Mouse (Mus musculus) heart, adult 8-10 months (tissue): ENCODE results near the gene Fbxw19. TPM values are rescaled to one million over a fixed set of nuclear protein-coding genes. Genes with fewer than 3 reads are reported as not detected.
"Not testable (repeated sequence)": the region's sequence is repeated elsewhere in the genome, so short reads cannot be mapped to it uniquely, and the experiment has no call there.

Source experiments
- DNase-seq: peaks from one replicate; pipeline ENCODE4 v3.0.0; 2022; ENCODE audit warnings: low spot score
- total RNA-seq, 4 experiments: library from RNA; stranded (reverse); gene quantifications; 2 replicates each; pipeline ENCODE4 v1.2.4; 2022

The Fbxw19 gene
- total RNA-seq, result not detected

DNA sequence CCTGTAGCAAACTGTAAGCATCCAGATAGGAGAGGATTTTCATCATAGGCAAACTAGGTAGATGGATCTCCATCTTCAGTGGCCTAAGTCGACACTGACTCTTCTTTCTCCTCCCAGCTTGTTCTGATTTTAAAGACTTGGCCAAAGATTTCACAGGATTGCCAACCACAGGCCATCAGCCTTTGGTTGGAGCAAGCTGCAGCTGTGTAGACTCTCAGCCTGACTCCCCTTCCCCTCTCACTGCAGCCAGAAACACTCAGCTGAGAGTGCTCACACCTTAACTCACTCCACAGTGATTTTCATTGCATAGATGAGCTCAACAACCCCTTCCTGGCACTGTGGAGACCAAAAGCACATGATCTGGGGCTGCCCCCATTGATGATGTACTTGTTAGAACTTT, at the start of gene Fbxw19:
Gene Fbxw19, minus strand, starts transcription at position 101 of the 400 bp plus-strand sequence.
- not testable (repeated sequence) for DNase-seq

DNA sequence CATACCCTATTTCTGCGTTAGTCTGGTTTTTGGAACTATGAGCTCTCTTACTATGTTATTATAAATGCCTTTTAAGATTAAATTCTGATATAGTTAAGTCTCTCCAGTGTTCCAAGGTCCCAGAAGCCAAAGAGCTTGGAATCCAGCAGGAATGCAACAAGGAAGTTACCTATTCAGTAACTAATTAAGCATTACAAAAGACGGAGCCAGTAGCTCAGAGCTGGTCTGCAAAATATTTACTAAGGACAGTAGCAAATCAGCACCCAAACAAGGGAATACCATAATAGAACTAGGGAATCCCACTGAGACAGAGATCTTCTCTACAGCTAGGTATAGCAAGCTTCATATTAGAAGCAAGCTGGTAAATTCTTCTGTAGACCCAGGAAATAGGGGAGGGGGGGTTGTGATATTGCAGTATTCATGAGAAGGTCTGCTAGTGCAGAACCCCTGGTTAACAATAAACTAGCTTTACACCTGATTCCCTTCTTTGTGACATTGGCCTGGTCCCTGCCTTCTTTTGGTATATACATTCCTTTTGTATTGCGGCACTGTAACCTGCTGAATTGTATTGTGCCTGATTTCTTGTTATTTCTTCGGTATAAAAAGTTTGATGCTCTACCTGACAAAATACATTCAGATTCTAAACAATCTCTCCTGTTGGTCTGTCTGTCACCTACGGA, 27.9 kb upstream of the Fbxw19 start:
- DNase-seq, result no peak

DNA sequence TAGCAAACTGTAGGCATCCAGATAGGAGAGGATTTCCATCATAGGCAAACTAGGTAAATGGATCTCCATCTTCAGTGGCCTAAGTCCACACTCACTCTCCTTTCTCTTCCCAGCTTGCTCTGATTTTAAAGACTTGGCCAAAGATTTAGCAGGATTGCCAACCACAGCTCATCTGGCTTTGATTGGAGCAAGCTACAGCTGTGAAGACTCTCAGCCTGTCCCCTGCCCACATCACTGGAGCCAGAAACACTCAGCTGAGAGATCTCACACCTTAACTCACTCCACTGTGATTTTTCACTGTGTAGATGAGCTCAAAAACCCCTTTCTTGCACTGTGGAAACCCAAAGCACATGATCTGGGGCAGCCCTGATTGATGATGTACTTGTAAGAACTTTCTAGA, 46.6 kb downstream of the Fbxw19 start, which contains the start of gene Fbxw16:
Gene Fbxw16, minus strand, starts transcription at position 101 of the 400 bp plus-strand sequence.
- DNase-seq, result no peak

DNA sequence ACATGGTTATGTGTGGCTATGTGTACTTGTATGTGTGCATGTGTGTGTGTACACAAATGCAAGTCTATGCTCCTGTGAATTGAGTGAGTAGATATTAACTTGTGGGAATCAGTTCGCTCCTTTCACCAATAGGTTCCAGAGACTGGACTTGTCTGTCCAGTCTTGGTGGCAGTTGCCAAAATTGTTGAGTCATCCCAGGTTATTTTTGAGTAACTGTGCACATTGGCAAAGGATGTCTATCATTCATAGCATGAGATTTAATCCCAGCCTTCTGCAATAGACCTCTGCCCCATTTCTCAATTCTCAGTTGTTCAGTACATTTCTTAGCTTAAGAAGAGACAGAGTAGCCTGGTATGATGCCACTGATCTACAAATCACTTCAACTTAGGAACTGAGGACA, 62.7 kb downstream of the Fbxw19 start:
- no peak for DNase-seq

Other genes starting within 250 kb of the Fbxw19 start
- not detected for gene Fbxw14, start 208.2 kb downstream of the Fbxw19 start, total RNA-seq
- not detected for gene Fbxw28, start 156.2 kb downstream of the Fbxw19 start, total RNA-seq
- gene Fbxw22, start 91.6 kb downstream of the Fbxw19 start, total RNA-seq, result not detected
- gene Fbxw16, start 46.7 kb downstream of the Fbxw19 start, total RNA-seq, result not detected
- not detected for gene Fbxw15, start 72.4 kb upstream of the Fbxw19 start, total RNA-seq
- not detected for gene Fbxw24, start 130.2 kb upstream of the Fbxw19 start, total RNA-seq
- not detected for gene Fbxw25, start 168.8 kb upstream of the Fbxw19 start, total RNA-seq
- not detected for gene Fbxw18, start 206.8 kb upstream of the Fbxw19 start, total RNA-seq